Mouse (Mus musculus): Measurements from ENCODE around the gene P2rx7. TPM values are rescaled to one million over a fixed set of nuclear protein-coding genes. Genes with fewer than 3 reads are reported as not detected.

The P2rx7 gene
- polyA plus RNA-seq, 1 experiment from 2014 or later = 0.32 TPM

DNA sequence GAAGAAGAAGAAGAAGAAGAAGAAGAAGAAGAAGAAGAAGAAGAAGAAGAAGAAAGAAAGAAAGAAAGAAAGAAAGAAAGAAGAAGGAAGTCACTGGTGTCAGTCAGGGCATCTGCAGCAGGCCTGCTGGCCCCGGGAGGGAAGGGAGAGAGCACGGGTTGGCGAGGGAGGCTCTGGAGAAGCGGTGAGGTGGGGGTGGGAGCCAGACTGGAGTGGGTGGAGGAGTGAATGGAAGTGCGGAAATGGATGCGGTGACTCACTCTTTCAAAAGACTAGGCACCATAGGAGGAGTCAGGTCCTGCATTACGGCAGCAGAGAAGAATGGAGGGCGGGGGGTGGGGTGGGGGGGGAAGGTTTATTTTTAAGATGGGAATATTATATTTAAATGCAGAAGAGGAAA, 5.6 kb downstream of the P2rx7 start:
- no peak for ATAC-seq (ENCODE audit: insufficient number of reproducible peaks, low FRiP score, low TSS enrichment, low read depth)
- Histone ChIP-seq H3K27me3 (ENCODE audit: control insufficient read depth, insufficient read depth, low read length) (no peaks in the 10 kb centered on the region), H3K36me3 (ENCODE audit: control insufficient read depth, insufficient read depth, low read length) (no peaks in the 10 kb centered on the region), H3K27ac (replicated peaks; ENCODE audit: low read depth, low read length) (no peak overlapping the region), H3K9ac (ENCODE audit: low read length) (no peak overlapping the region), H3K9me3 (ENCODE audit: control insufficient read depth, low read length) (no peaks in the 10 kb centered on the region), H3K4me1 (ENCODE audit: control insufficient read depth, insufficient read depth, low read length) (peaks cover 5% of the 10 kb centered on the region; the same call in 1 of the 2 replicates), H3K4me3 (ENCODE audit: low read depth, low read length) (no peak overlapping the region), H3K4me2 (ENCODE audit: low read depth, severe bottlenecking) (no peak overlapping the region)
- 83% methylated on average over 8 of the region's 8 CpGs for WGBS
- DNase-seq (ENCODE audit: low spot score) = no peak

DNA sequence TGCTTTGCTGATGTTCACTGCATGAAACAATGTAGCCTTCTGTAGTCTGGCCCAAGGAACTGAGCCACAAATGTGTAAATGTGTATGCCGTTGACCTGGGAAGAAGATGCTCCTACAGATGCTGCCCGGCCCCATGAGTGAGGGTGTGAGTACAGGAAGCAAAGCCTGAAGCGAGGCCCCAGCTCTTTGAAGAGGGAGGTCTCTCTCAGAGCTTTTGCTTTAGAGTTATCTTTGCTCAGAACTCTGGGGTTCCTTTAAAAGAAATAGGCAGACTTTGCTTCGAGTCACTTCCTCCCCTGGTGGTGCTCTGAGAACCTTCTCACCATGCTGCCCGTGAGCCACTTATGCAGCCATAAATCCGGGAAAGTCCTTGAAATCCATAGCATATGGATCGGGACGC, 6.4 kb downstream of the P2rx7 start:
- H3K4me2 ChIP-seq (ENCODE audit: low read depth, severe bottlenecking) = no peak overlapping the region

DNA sequence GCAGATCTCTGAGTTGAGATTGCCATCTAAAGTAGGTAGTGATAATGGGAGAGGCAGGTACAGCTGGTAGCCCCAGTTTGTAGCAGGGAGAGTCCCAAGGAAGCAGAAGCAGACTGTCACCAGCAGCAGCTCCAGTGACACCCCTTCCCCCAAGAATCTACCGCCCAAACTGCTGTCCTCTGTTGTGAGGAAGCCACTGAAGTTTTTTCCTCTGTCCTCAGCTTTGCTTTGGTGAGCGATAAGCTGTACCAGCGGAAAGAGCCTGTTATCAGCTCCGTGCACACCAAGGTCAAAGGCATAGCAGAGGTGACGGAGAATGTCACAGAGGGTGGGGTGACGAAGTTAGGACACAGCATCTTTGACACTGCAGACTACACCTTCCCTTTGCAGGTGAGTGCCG, 8.8 kb downstream of the P2rx7 start:
- Histone ChIP-seq H3K4me3 (ENCODE audit: low read depth, low read length) (no peak overlapping the region), H3K9ac (ENCODE audit: low read length) (no peak overlapping the region), H3K4me1 (ENCODE audit: control insufficient read depth, insufficient read depth, low read length) (peaks cover 5% of the 10 kb centered on the region; the same call in 1 of the 2 replicates), H3K36me3 (ENCODE audit: control insufficient read depth, insufficient read depth, low read length) (no peaks in the 10 kb centered on the region), H3K27ac (replicated peaks; ENCODE audit: low read depth, low read length) (no peak overlapping the region), H3K9me3 (ENCODE audit: control insufficient read depth, low read length) (no peaks in the 10 kb centered on the region), H3K4me2 (ENCODE audit: low read depth, severe bottlenecking) (no peak overlapping the region), H3K27me3 (ENCODE audit: control insufficient read depth, insufficient read depth, low read length) (no peaks in the 10 kb centered on the region)
- DNase-seq (ENCODE audit: low spot score) (no peak), ATAC-seq (ENCODE audit: insufficient number of reproducible peaks, low FRiP score, low TSS enrichment, low read depth) (no peak)
- 82% methylated on average over 7 of the region's 7 CpGs for WGBS

More for the DNA sequence above, 6.4 kb downstream of the P2rx7 start:
- H3K27ac ChIP-seq (replicated peaks; ENCODE audit: low read depth, low read length) = no peak overlapping the region
- WGBS = 81% methylated on average over 8 of the region's 8 CpGs
- no peaks in the 10 kb centered on the region for H3K9me3 ChIP-seq (ENCODE audit: control insufficient read depth, low read length)
- DNase-seq (ENCODE audit: low spot score) = no peak
- H3K4me3 ChIP-seq (ENCODE audit: low read depth, low read length) = no peak overlapping the region
- ATAC-seq (ENCODE audit: insufficient number of reproducible peaks, low FRiP score, low TSS enrichment, low read depth) = no peak
- H3K27me3 ChIP-seq (ENCODE audit: control insufficient read depth, insufficient read depth, low read length) = no peaks in the 10 kb centered on the region
- peaks cover 5% of the 10 kb centered on the region; the same call in 1 of the 2 replicates for H3K4me1 ChIP-seq (ENCODE audit: control insufficient read depth, insufficient read depth, low read length)
- no peak overlapping the region for H3K9ac ChIP-seq (ENCODE audit: low read length)
- H3K36me3 ChIP-seq (ENCODE audit: control insufficient read depth, insufficient read depth, low read length) = no peaks in the 10 kb centered on the region

DNA sequence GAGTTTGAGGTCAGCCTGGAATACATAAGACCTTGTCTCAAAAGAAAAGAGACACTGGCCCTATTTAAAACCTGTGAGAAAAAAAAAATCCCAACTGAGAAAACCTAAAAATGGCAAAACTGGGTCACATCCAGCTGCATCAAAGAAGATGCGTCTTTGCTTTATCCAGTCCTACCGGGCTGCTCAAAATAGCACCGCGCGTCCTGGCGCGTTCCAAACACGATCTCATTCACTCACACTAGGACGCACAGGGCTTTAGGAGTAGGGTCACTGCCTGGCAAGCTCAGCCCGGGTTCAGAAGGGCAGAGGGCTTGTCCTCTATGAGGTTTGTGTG, 9.4 kb downstream of the P2rx7 start:
- no peak overlapping the region; the same call in 1 of the 2 replicates for H3K27ac ChIP-seq (replicated peaks; ENCODE audit: low read depth, low read length)
- ATAC-seq (ENCODE audit: insufficient number of reproducible peaks, low FRiP score, low TSS enrichment, low read depth) (no peak), DNase-seq (ENCODE audit: low spot score) (peak; percentile 28)
- H3K4me3 ChIP-seq (ENCODE audit: low read depth, low read length) = no peak overlapping the region
- H3K4me1 ChIP-seq (ENCODE audit: control insufficient read depth, insufficient read depth, low read length) = peaks cover 5% of the 10 kb centered on the region; the same call in 1 of the 2 replicates
- H3K27me3 ChIP-seq (ENCODE audit: control insufficient read depth, insufficient read depth, low read length) = no peaks in the 10 kb centered on the region
- no peaks in the 10 kb centered on the region for H3K9me3 ChIP-seq (ENCODE audit: control insufficient read depth, low read length)
- H3K4me2 ChIP-seq (ENCODE audit: low read depth, severe bottlenecking) = no peak overlapping the region
- H3K9ac ChIP-seq (ENCODE audit: low read length) = no peak overlapping the region
- WGBS = 82% methylated on average over 10 of the region's 10 CpGs
- H3K36me3 ChIP-seq (ENCODE audit: control insufficient read depth, insufficient read depth, low read length) = no peaks in the 10 kb centered on the region

DNA sequence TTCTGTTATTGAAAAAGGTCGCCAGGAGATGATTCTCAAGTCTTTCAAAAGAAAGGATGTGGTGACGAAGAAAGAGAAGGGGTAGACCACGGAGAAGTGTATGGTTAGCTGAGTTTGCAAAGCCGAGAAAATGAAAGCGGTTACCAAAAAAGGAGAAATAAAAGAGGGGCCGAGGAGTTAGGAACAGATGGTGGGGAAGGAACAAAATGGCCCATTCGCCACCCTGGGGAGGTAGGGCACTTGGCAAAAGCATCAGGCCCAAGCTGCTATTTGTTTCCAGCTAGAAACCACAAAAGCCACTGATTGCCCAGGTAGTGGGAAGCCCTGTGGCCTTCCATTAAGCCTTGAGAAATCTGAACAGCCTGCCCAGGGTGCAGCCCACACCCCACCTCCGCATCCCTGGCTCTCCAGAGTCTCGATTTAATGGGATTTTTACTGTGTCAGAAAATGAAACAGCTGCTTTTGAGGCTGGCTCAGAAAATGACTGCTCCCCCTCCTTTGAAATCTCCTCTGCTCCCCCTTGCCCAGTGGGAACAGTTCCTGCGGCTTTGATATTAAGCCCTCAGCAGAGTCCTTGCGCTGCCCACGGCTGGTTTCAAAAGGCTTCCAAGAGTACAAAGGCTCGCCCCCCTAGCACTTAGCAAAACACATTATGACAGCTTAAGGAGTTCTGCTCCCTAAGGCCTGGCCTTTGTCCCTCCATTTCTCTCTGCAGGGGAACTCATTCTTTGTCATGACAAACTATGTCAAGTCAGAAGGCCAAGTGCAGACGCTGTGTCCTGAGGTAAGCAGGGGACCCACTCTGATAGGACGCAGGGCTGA, 9.9 kb downstream of the P2rx7 start:
- DNase-seq (ENCODE audit: low spot score) = peak; percentile 45
- no peaks in the 10 kb centered on the region for H3K27me3 ChIP-seq (ENCODE audit: control insufficient read depth, insufficient read depth, low read length)
- ATAC-seq (ENCODE audit: insufficient number of reproducible peaks, low FRiP score, low TSS enrichment, low read depth) = peak; percentile 39; the same call in 1 of the 2 replicates
- H3K27ac ChIP-seq (replicated peaks; ENCODE audit: low read depth, low read length) = peak overlapping the region; percentile 74
- no peak overlapping the region for H3K4me2 ChIP-seq (ENCODE audit: low read depth, severe bottlenecking)
- H3K9ac ChIP-seq (ENCODE audit: low read length) = peak overlapping the region; percentile 38; the same call in 1 of the 2 replicates
- H3K4me1 ChIP-seq (ENCODE audit: control insufficient read depth, insufficient read depth, low read length) = peaks cover 5% of the 10 kb centered on the region; the same call in 1 of the 2 replicates
- no peaks in the 10 kb centered on the region for H3K9me3 ChIP-seq (ENCODE audit: control insufficient read depth, low read length)
- H3K4me3 ChIP-seq (ENCODE audit: low read depth, low read length) = no peak overlapping the region
- H3K36me3 ChIP-seq (ENCODE audit: control insufficient read depth, insufficient read depth, low read length) = no peaks in the 10 kb centered on the region
- WGBS = 47% methylated on average over 15 of the region's 15 CpGs

DNA sequence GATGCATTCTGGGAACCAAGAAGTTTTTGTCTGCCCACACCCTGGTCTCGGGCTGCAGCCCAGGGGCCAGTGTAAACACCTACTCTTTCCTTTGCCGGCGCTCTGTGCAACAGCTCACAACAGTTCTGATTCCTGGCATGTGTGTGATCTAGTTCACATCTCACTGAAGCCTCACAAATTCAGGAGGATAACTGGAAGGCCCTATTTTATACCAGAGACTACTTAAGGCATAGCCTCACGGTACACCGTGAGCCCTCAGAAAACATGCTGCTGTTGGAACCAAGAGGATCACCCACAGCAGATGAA, 10.5 kb downstream of the P2rx7 start:
- H3K27ac ChIP-seq (replicated peaks; ENCODE audit: low read depth, low read length) = peak overlapping the region; percentile 74
- no peaks in the 10 kb centered on the region for H3K9me3 ChIP-seq (ENCODE audit: control insufficient read depth, low read length)
- H3K27me3 ChIP-seq (ENCODE audit: control insufficient read depth, insufficient read depth, low read length) = no peaks in the 10 kb centered on the region
- no peak overlapping the region for H3K4me3 ChIP-seq (ENCODE audit: low read depth, low read length)
- H3K9ac ChIP-seq (ENCODE audit: low read length) = peak overlapping the region; percentile 38; the same call in 1 of the 2 replicates
- H3K4me2 ChIP-seq (ENCODE audit: low read depth, severe bottlenecking) = no peak overlapping the region
- DNase-seq (ENCODE audit: low spot score) (no peak), ATAC-seq (ENCODE audit: insufficient number of reproducible peaks, low FRiP score, low TSS enrichment, low read depth) (no peak)
- no peaks in the 10 kb centered on the region for H3K36me3 ChIP-seq (ENCODE audit: control insufficient read depth, insufficient read depth, low read length)
- H3K4me1 ChIP-seq (ENCODE audit: control insufficient read depth, insufficient read depth, low read length) = peaks cover 5% of the 10 kb centered on the region; the same call in 1 of the 2 replicates
- 60% methylated on average over 5 of the region's 5 CpGs for WGBS

DNA sequence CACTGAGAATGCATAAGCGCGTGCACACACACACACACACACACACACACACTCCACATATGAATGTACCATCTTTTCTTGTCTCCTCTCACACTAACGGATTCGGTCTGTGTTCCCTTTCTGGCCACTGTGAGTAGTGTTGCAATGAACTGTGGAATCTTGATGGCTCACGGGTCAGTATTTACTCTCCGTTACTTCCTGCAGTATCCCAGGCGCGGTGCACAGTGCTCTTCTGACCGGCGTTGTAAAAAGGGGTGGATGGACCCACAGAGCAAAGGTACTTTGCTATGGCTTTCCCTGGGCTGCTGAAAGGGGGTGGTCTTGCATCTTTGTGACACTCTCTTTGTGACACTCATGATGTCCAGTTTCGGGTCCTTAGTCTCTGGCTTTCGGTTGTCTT, 13.1 kb downstream of the P2rx7 start:
- no peaks in the 10 kb centered on the region for H3K9me3 ChIP-seq (ENCODE audit: control insufficient read depth, low read length)

DNA sequence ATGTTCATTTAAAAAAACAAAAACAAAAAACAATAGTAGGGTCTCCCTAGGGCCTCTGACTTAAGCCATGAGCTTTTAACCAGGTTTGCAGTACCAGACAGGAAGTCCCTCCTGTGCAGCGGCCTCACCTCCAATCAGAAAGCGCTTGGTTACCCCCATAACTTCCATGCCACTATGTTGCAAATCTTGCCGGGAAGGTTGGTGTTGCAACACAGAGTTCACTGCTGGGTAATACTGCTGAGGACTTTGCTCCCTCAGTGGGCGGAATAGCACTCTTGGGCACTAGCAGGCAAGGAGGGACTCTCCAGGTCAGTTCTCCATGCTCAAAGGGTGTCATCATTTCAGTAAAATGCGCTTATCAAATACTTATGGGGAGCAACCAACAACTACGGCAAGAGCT, 18.8 kb downstream of the P2rx7 start:
- Histone ChIP-seq H3K4me1 (ENCODE audit: control insufficient read depth, insufficient read depth, low read length) (no peaks in the 10 kb centered on the region), H3K36me3 (ENCODE audit: control insufficient read depth, insufficient read depth, low read length) (no peaks in the 10 kb centered on the region), H3K4me2 (ENCODE audit: low read depth, severe bottlenecking) (no peak overlapping the region), H3K9ac (ENCODE audit: low read length) (no peak overlapping the region), H3K9me3 (ENCODE audit: control insufficient read depth, low read length) (no peaks in the 10 kb centered on the region), H3K27ac (replicated peaks; ENCODE audit: low read depth, low read length) (no peak overlapping the region), H3K4me3 (ENCODE audit: low read depth, low read length) (no peak overlapping the region), H3K27me3 (ENCODE audit: control insufficient read depth, insufficient read depth, low read length) (no peaks in the 10 kb centered on the region)
- ATAC-seq (ENCODE audit: insufficient number of reproducible peaks, low FRiP score, low TSS enrichment, low read depth) (no peak), DNase-seq (ENCODE audit: low spot score) (no peak)
- WGBS = 94% methylated on average over 6 of the region's 6 CpGs

More for the DNA sequence above, 13.1 kb downstream of the P2rx7 start:
- ATAC-seq (ENCODE audit: insufficient number of reproducible peaks, low FRiP score, low TSS enrichment, low read depth) (no peak), DNase-seq (ENCODE audit: low spot score) (no peak)
- Histone ChIP-seq H3K27ac (replicated peaks; ENCODE audit: low read depth, low read length) (no peak overlapping the region), H3K27me3 (ENCODE audit: control insufficient read depth, insufficient read depth, low read length) (no peaks in the 10 kb centered on the region), H3K9ac (ENCODE audit: low read length) (no peak overlapping the region), H3K36me3 (ENCODE audit: control insufficient read depth, insufficient read depth, low read length) (no peaks in the 10 kb centered on the region), H3K4me1 (ENCODE audit: control insufficient read depth, insufficient read depth, low read length) (peaks cover 5% of the 10 kb centered on the region; the same call in 1 of the 2 replicates), H3K4me3 (ENCODE audit: low read depth, low read length) (no peak overlapping the region), H3K4me2 (ENCODE audit: low read depth, severe bottlenecking) (no peak overlapping the region)
- 89% methylated on average over 12 of the region's 12 CpGs for WGBS

Data from limb, embryonic 11.5 days (tissue).